26 mouse cellular contexts compared by ENCODE assay signal in genomic region chrX:85901195-85901594, GRCm38 (mm10). TPM values are rescaled to one million over a fixed set of nuclear protein-coding genes. Genes with fewer than 3 reads are reported as not detected.
"Had no signal": no experiment of that assay in that cellular context is flagged by ENCODE, and none has a peak within 500 bp of the region (broad histone marks: within the 10 kb centered on the region; RNA-seq: fewer than 3 reads in every experiment).

No protein-coding gene starts in this region.

- H3K27ac ChIP-seq: heart, adult 2 months; hindbrain, embryonic 10.5 days; hindbrain, embryonic 13.5 days; hindbrain, embryonic 15.5 days; hindbrain, postnatal 0 days; kidney, embryonic 15.5 days; kidney, postnatal 0 days; limb, embryonic 13.5 days; limb, embryonic 15.5 days; liver, embryonic 14.5 days had no signal

- DNase-seq: gastrocnemius, postnatal 14 days; gastrocnemius, postnatal 36 days; heart, adult 11 months; heart, adult 2 months; heart, postnatal 10 days; heart, postnatal 4 days; kidney, adult 11 months; kidney, adult 2 months; kidney, adult 9 months; kidney, postnatal 14 days; kidney, postnatal 36 days; layer of hippocampus, adult 9-11 months; layer of hippocampus, postnatal 36 days; left cerebral cortex, postnatal 4 days had no signal

- H3K4me2 ChIP-seq: heart, embryonic 11.5 days; hindbrain, embryonic 13.5 days; hindbrain, embryonic 15.5 days; kidney, embryonic 15.5 days; limb, embryonic 13.5 days; limb, embryonic 15.5 days had no signal

- H3K27me3 ChIP-seq: hindbrain, embryonic 13.5 days; hindbrain, embryonic 15.5 days; kidney, embryonic 15.5 days; limb, embryonic 13.5 days; limb, embryonic 15.5 days had no signal

- H3K9ac ChIP-seq: hindbrain, embryonic 13.5 days; hindbrain, embryonic 15.5 days; kidney, embryonic 15.5 days; limb, embryonic 13.5 days; limb, embryonic 15.5 days; liver, embryonic 14.5 days had no signal

- ATAC-seq: hindbrain, postnatal 0 days; intestine, embryonic 16.5 days had no signal

- H3K36me3 ChIP-seq: hindbrain, embryonic 10.5 days; hindbrain, embryonic 13.5 days; hindbrain, embryonic 15.5 days; kidney, embryonic 15.5 days; limb, embryonic 13.5 days; limb, embryonic 15.5 days had no signal

- H3K9me3 ChIP-seq: hindbrain, embryonic 10.5 days; hindbrain, embryonic 13.5 days; hindbrain, embryonic 15.5 days; kidney, embryonic 15.5 days; limb, embryonic 13.5 days; limb, embryonic 15.5 days had no signal

- H3K4me1 ChIP-seq: hindbrain, embryonic 10.5 days; hindbrain, embryonic 13.5 days; hindbrain, embryonic 15.5 days; kidney, embryonic 15.5 days; limb, embryonic 13.5 days; limb, embryonic 15.5 days had no signal

- H3K4me3 ChIP-seq: heart, adult 2 months; hindbrain, embryonic 10.5 days; hindbrain, embryonic 13.5 days; hindbrain, embryonic 15.5 days; kidney, embryonic 15.5 days; limb, embryonic 13.5 days; limb, embryonic 15.5 days had no signal

RNA-seq across cellular contexts. Expression of gene 5430427O19Rik, which starts 31.0 kb away (rescaled TPM):
- total RNA-seq: hindbrain, postnatal 0 days had no signal
- polyA plus RNA-seq: heart, embryonic 14.5 days; hindbrain, embryonic 13.5 days; hindbrain, embryonic 15.5 days; hindbrain, postnatal 0 days had no signal
